Mouse (Mus musculus) heart, adult 2 months (tissue): ENCODE measurements around the gene Map2k4. TPM values are rescaled to one million over a fixed set of nuclear protein-coding genes. Genes with fewer than 3 reads are reported as not detected.
A peak's percentile ranks its signal among the peaks of the same experiment; 100 is the strongest.

Source experiments
- DNase-seq, 2 experiments: peaks; one replicate each; pipeline ENCODE4 v3.0.0; 2021
- H3K27ac ChIP-seq: fragments of 200-600 bp; 2 replicates; pipeline ENCODE4 v1.8.1; 2022
- H3K27me3 ChIP-seq: fragments of 200-500 bp; 2 replicates; pipeline ENCODE4 v1.6.1; 2012; ENCODE audit warnings: mild to moderate bottlenecking, low read length, inconsistent platforms, mixed read lengths; ENCODE audit not compliant: control insufficient read depth, insufficient read depth
- H3K36me3 ChIP-seq: fragments of 200-500 bp; 2 replicates; pipeline ENCODE4 v1.6.1; 2012; ENCODE audit warnings: low read length, inconsistent platforms; ENCODE audit not compliant: control insufficient read depth, insufficient read depth
- H3K4me1 ChIP-seq: fragments of 200-500 bp; 2 replicates; pipeline ENCODE4 v1.6.1; 2011; ENCODE audit warnings: low read length; ENCODE audit not compliant: control insufficient read depth, insufficient read depth
- H3K4me3 ChIP-seq: fragments of 200-600 bp; 2 replicates; pipeline ENCODE4 v1.8.1; 2022
- H3K79me2 ChIP-seq: fragments of 200-500 bp; replicated peaks from 2 replicates; pipeline ENCODE4 v1.6.1; 2012; ENCODE audit warnings: mild to moderate bottlenecking, inconsistent platforms, low read length, moderate library complexity, mixed read lengths; ENCODE audit not compliant: control insufficient read depth, insufficient read depth
- H3K9ac ChIP-seq: fragments of 200-500 bp; 2 replicates; pipeline ENCODE4 v1.6.1; 2012; ENCODE audit warnings: low read depth, mild to moderate bottlenecking, control low read depth, inconsistent platforms, low read length, mixed read lengths
- CTCF ChIP-seq: fragments of 200-600 bp; IDR thresholded peaks from 2 replicates; pipeline ENCODE4 v1.8.1; 2022; ENCODE audit warnings: antibody characterized with exemption, mild to moderate bottlenecking, moderate library complexity
- EP300 ChIP-seq: fragments of 200-500 bp; IDR thresholded peaks from 2 replicates; pipeline ENCODE4 v1.6.1; 2011; ENCODE audit warnings: low read depth, low read length, control low read depth; ENCODE audit not compliant: insufficient read depth
- POLR2A ChIP-seq: fragments of 200-500 bp; IDR thresholded peaks from 2 replicates; pipeline ENCODE4 v1.6.1; 2011; ENCODE audit warnings: mild to moderate bottlenecking, low read depth, low read length, control low read depth; ENCODE audit not compliant: insufficient read depth
- WGBS: fragments of 180-500 bp; shearing (Covaris S2); methylation state at CpG from one replicate; pipeline ENCODE4 v1.1.7; 2018; 5-methylcytosine and 5-hydroxymethylcytosine counted together
- intact Hi-C: fragments of 180-260 bp; cut with DNase I; formaldehyde crosslinking; loops from one replicate; pipeline ENCODE4 v1.15.1; 2025
- polyA plus RNA-seq: library from polyadenylated mRNA; depleted of rRNA; stranded (reverse); fragments of >200 nt; gene quantifications from 2 replicates; pipeline ENCODE4 v1.2.3, GENCODE M21; 2012
- total RNA-seq, 2 experiments: library from RNA; stranded (reverse); gene quantifications; 2 replicates each; pipeline ENCODE4 v1.2.3; 2021

Gene Map2k4
- total and polyA plus RNA-seq, 3 experiments, result 21.9 to 45.8 (median 42.1) TPM

GRCm38 (mm10) chr11:65712754-65713306 lies 75.3 kb downstream of the Map2k4 start:
- no peaks in the 10 kb centered on the region for H3K27me3 ChIP-seq
- intact Hi-C loops, result no loop called here
- no peak for DNase-seq
- H3K4me1 ChIP-seq, result no peaks in the 10 kb centered on the region
- no peak for TF ChIP-seq POLR2A
- no peak for TF ChIP-seq EP300
- no peak for TF ChIP-seq CTCF
- H3K79me2 ChIP-seq, result no peaks in the 10 kb centered on the region
- 89% methylated on average over 6 of the region's 6 CpGs for WGBS
- H3K36me3 ChIP-seq, result peaks cover 2% of the 10 kb centered on the region; the same call in 1 of the 2 replicates
- H3K4me3 ChIP-seq, result no peak overlapping the region
- H3K9ac ChIP-seq, result no peak overlapping the region
- H3K27ac ChIP-seq, result no peak overlapping the region

- Histone ChIP-seq H3K36me3 (peaks cover 10% of the 10 kb centered on the region), H3K27ac (no peak overlapping the region), H3K4me3 (no peak overlapping the region), H3K9ac (no peak overlapping the region), H3K4me1 (no peaks in the 10 kb centered on the region), H3K79me2 (no peaks in the 10 kb centered on the region), H3K27me3 (no peaks in the 10 kb centered on the region)
- TF ChIP-seq POLR2A, result no peak
- TF ChIP-seq CTCF, result no peak
- no peak for DNase-seq
- WGBS, result 89% methylated on average over 4 of the region's 4 CpGs
- intact Hi-C loops, result no loop called here
Observed at GRCm38 (mm10) chr11:65706784-65707183, 81.3 kb downstream of the Map2k4 start.

GRCm38 (mm10) chr11:65706176-65706575 lies 81.9 kb downstream of the Map2k4 start:
- Histone ChIP-seq H3K27me3 (no peaks in the 10 kb centered on the region), H3K4me1 (no peaks in the 10 kb centered on the region), H3K36me3 (peaks cover 10% of the 10 kb centered on the region), H3K4me3 (no peak overlapping the region), H3K79me2 (no peaks in the 10 kb centered on the region), H3K27ac (no peak overlapping the region), H3K9ac (no peak overlapping the region)
- WGBS, result 45% methylated on average over 2 of the region's 2 CpGs
- intact Hi-C loops, result no loop called here
- TF ChIP-seq EP300, result no peak
- TF ChIP-seq POLR2A, result no peak
- TF ChIP-seq CTCF, result no peak
- DNase-seq, result no peak

GRCm38 (mm10) chr11:65704861-65705260 lies 83.2 kb downstream of the Map2k4 start:
- 80% methylated on average over 4 of the region's 4 CpGs for WGBS
- no peaks in the 10 kb centered on the region for H3K27me3 ChIP-seq

GRCm38 (mm10) chr11:65678824-65679402 lies 109.2 kb downstream of the Map2k4 start:
- WGBS, result 27% methylated on average over 12 of the region's 12 CpGs
- H3K27me3 ChIP-seq, result no peaks in the 10 kb centered on the region
- H3K27ac ChIP-seq, result no peak overlapping the region
- peaks cover 1% of the 10 kb centered on the region for H3K4me1 ChIP-seq
- H3K36me3 ChIP-seq, result no peaks in the 10 kb centered on the region
- TF ChIP-seq CTCF (peak; percentile 77), POLR2A (no peak)
- H3K4me3 ChIP-seq, result no peak overlapping the region
- DNase-seq, result no peak
- intact Hi-C loops, result loop anchor here (2.0 kb wide), 1 partner anchor 482 kb away; no protein-coding TSS in a partner anchor
- H3K9ac ChIP-seq, result no peak overlapping the region
- H3K79me2 ChIP-seq, result no peaks in the 10 kb centered on the region

More at GRCm38 (mm10) chr11:65704861-65705260, 83.2 kb downstream of the Map2k4 start:
- no peak overlapping the region for H3K9ac ChIP-seq
- no peak for DNase-seq
- no peak overlapping the region for H3K4me3 ChIP-seq
- intact Hi-C loops, result no loop called here
- TF ChIP-seq EP300 (no peak), POLR2A (no peak), CTCF (no peak)
- no peaks in the 10 kb centered on the region for H3K79me2 ChIP-seq
- no peak overlapping the region for H3K27ac ChIP-seq
- no peaks in the 10 kb centered on the region for H3K4me1 ChIP-seq
- peaks cover 10% of the 10 kb centered on the region for H3K36me3 ChIP-seq

GRCm38 (mm10) chr11:65667348-65667969 lies 120.6 kb downstream of the Map2k4 start:
- TF ChIP-seq CTCF, result no peak
- peak; percentile 50; the same call in 1 of the 2 replicates for TF ChIP-seq EP300
- peak; percentile 37; the same call in 1 of the 2 replicates for TF ChIP-seq POLR2A
- no peak overlapping the region for H3K9ac ChIP-seq
- WGBS, result 23% methylated on average over 6 of the region's 6 CpGs
- no peak overlapping the region for H3K4me3 ChIP-seq
- no peaks in the 10 kb centered on the region; the same call in none of the 2 replicates for H3K4me1 ChIP-seq
- H3K27ac ChIP-seq, result peak overlapping the region; percentile 62
- no peaks in the 10 kb centered on the region for H3K79me2 ChIP-seq
- H3K27me3 ChIP-seq, result no peaks in the 10 kb centered on the region
- intact Hi-C loops, result loop anchor here (5.0 kb wide), 1 partner anchor 460 kb away; no protein-coding TSS in a partner anchor
- peak in 1 of 2 experiments; percentile 37 for DNase-seq
- peaks cover 2% of the 10 kb centered on the region; the same call in 1 of the 2 replicates for H3K36me3 ChIP-seq
